Mouse (Mus musculus): Measurements from ENCODE around the gene Hpdl. TPM values are rescaled to one million over a fixed set of nuclear protein-coding genes. Genes with fewer than 3 reads are reported as not detected.
"Not testable (repeated sequence)": the region's sequence is repeated elsewhere in the genome, so short reads cannot be mapped to it uniquely, and the experiment has no call there.

Gene Hpdl
- polyA plus RNA-seq (2012; rRNA removed): 8.3 and 8.4 TPM in 2 replicates

- WGBS: 8% methylated on average over 9 of the region's 9 CpGs
- DNase-seq (ENCODE audit: low read depth, low spot score): no peak
Observed at GRCm38 (mm10) chr4:116821694-116822016, at the start of gene Hpdl. Gene Hpdl (minus strand): TSS chr4:116821707.

- DNase-seq (ENCODE audit: low read depth, low spot score): no peak
- 67% methylated on average over 3 of the region's 3 CpGs for WGBS
Observed at GRCm38 (mm10) chr4:116869898-116870297, 48.4 kb upstream of the Hpdl start.

GRCm38 (mm10) chr4:116862023-116862422, 40.5 kb upstream of the Hpdl start:
- DNase-seq (ENCODE audit: low read depth, low spot score): no peak
- WGBS: 53% methylated on average over 8 of the region's 8 CpGs

GRCm38 (mm10) chr4:116859711-116860110, 38.2 kb upstream of the Hpdl start:
- no peak for DNase-seq (ENCODE audit: low read depth, low spot score)

GRCm38 (mm10) chr4:116857203-116857602, 35.7 kb upstream of the Hpdl start:
- no peak for DNase-seq (ENCODE audit: low read depth, low spot score)
- 87% methylated on average over 10 of the region's 10 CpGs for WGBS

More at GRCm38 (mm10) chr4:116859711-116860110, 38.2 kb upstream of the Hpdl start:
- WGBS: 29% methylated on average over 5 of the region's 5 CpGs

GRCm38 (mm10) chr4:116854286-116854685, 32.8 kb upstream of the Hpdl start:
- WGBS: 60% methylated on average over 2 of the region's 2 CpGs
- no peak for DNase-seq (ENCODE audit: low read depth, low spot score)

- DNase-seq (ENCODE audit: low read depth, low spot score): no peak
- 82% methylated on average over 3 of the region's 3 CpGs for WGBS
Observed at GRCm38 (mm10) chr4:116849901-116850300, 28.4 kb upstream of the Hpdl start.

- no peak for DNase-seq (ENCODE audit: low read depth, low spot score)
- WGBS: 93% methylated on average over 3 of the region's 3 CpGs
Observed at GRCm38 (mm10) chr4:116844324-116844723, 22.8 kb upstream of the Hpdl start.

- WGBS: 77% methylated on average over 6 of the region's 6 CpGs
- no peak for DNase-seq (ENCODE audit: low read depth, low spot score)
Observed at GRCm38 (mm10) chr4:116840841-116841240, 19.3 kb upstream of the Hpdl start.

- 39% methylated on average over 22 of the region's 29 CpGs for WGBS
- DNase-seq (ENCODE audit: low read depth, low spot score): not testable (repeated sequence)
Observed at GRCm38 (mm10) chr4:116840096-116840495, 18.6 kb upstream of the Hpdl start.

GRCm38 (mm10) chr4:116838999-116839398, 17.5 kb upstream of the Hpdl start:
- DNase-seq (ENCODE audit: low read depth, low spot score): no peak
- 16% methylated on average over 2 of the region's 2 CpGs for whole genome bisulfite sequencing

GRCm38 (mm10) chr4:116830070-116830368, 8.5 kb upstream of the Hpdl start:
- no peak for DNase-seq (ENCODE audit: low read depth, low spot score)
- WGBS: 42% methylated on average over 6 of the region's 6 CpGs

GRCm38 (mm10) chr4:116829364-116830069, 8.0 kb upstream of the Hpdl start:
- DNase-seq (ENCODE audit: low read depth, low spot score): no peak
- WGBS: 19% methylated on average over 6 of the region's 6 CpGs

GRCm38 (mm10) chr4:116827819-116828218, 6.3 kb upstream of the Hpdl start:
- 1% methylated on average over 4 of the region's 4 CpGs for whole genome bisulfite sequencing
- DNase-seq (ENCODE audit: low read depth, low spot score): no peak

GRCm38 (mm10) chr4:116824541-116825004, 3.1 kb upstream of the Hpdl start:
- DNase-seq (ENCODE audit: low read depth, low spot score): peak; percentile 62

GRCm38 (mm10) chr4:116820902-116821693, 409 bp downstream of the Hpdl start:
- DNase-seq (ENCODE audit: low read depth, low spot score): peak; percentile 96
- under 1% methylated on average over 51 of the region's 51 CpGs for WGBS

More at GRCm38 (mm10) chr4:116824541-116825004, 3.1 kb upstream of the Hpdl start:
- WGBS: 2% methylated on average over 29 of the region's 29 CpGs

- 41% methylated on average over 32 of the region's 32 CpGs for WGBS
- DNase-seq (ENCODE audit: low read depth, low spot score): no peak
Observed at GRCm38 (mm10) chr4:116819968-116820901, 1.3 kb downstream of the Hpdl start.

- whole genome bisulfite sequencing: 93% methylated on average over 6 of the region's 6 CpGs
Observed at GRCm38 (mm10) chr4:116817486-116817885, 4.0 kb downstream of the Hpdl start.

GRCm38 (mm10) chr4:116815276-116815675, 6.2 kb downstream of the Hpdl start:
- no peak for DNase-seq (ENCODE audit: low read depth, low spot score)
- WGBS: 83% methylated on average over 5 of the region's 5 CpGs

More at GRCm38 (mm10) chr4:116817486-116817885, 4.0 kb downstream of the Hpdl start:
- no peak for DNase-seq (ENCODE audit: low read depth, low spot score)

- DNase-seq (ENCODE audit: low read depth, low spot score): no peak
- WGBS: 35% methylated on average over 3 of the region's 3 CpGs
Observed at GRCm38 (mm10) chr4:116811012-116811411, 10.5 kb downstream of the Hpdl start.
